Mouse (Mus musculus) layer of hippocampus, postnatal 36 days (tissue): ENCODE measurements around the gene Aqp6. TPM values are rescaled to one million over a fixed set of nuclear protein-coding genes. Genes with fewer than 3 reads are reported as not detected.

Experiments
- DNase-seq, 2 experiments: peaks; one replicate each; pipeline ENCODE4 v3.0.0; 2022
- total RNA-seq, 2 experiments: library from RNA; stranded (reverse); gene quantifications; 2 replicates each; pipeline ENCODE4 v1.2.3; 2021

Gene Aqp6
- total RNA-seq, 2 experiments from 2014 or later: 0.25 TPM; not detected in 1

- no peak for DNase-seq
Observed at GRCm38 (mm10) chr15:99649067-99649761, 48.0 kb downstream of the Aqp6 start.

- DNase-seq: no peak
Observed at GRCm38 (mm10) chr15:99650304-99650703, 49.1 kb downstream of the Aqp6 start.

- peak; percentile 93 for DNase-seq
Observed at GRCm38 (mm10) chr15:99651163-99651872, 50.1 kb downstream of the Aqp6 start, which contains the start of gene Racgap1. Racgap1 (minus strand) TSS chr15:99651656.

- no peak for DNase-seq
Observed at GRCm38 (mm10) chr15:99651984-99652872, 51.0 kb downstream of the Aqp6 start.

- DNase-seq: no peak
Observed at GRCm38 (mm10) chr15:99653291-99653690, 52.1 kb downstream of the Aqp6 start.

- no peak for DNase-seq
Observed at GRCm38 (mm10) chr15:99653876-99654275, 52.7 kb downstream of the Aqp6 start.

Other genes with a start within 250 kb of the Aqp6 start
- 1 to 10 TPM; 9.2 to 10.0 TPM for gene Fmnl3, start 230.9 kb upstream of the Aqp6 start, total RNA-seq
- gene Tmbim6, start 208.5 kb upstream of the Aqp6 start, total RNA-seq: 100 to 1,000 TPM; 357 TPM
- gene Nckap5l, start 143.7 kb upstream of the Aqp6 start, total RNA-seq: 10 to 100 TPM; 20.3 to 20.9 TPM
- gene Bcdin3d, start 126.7 kb upstream of the Aqp6 start, total RNA-seq: 1 to 10 TPM; 3.9 to 5.0 TPM
- 100 to 1,000 TPM; 373 to 394 TPM for gene Faim2, start 73.2 kb upstream of the Aqp6 start, total RNA-seq
- gene Aqp2, start 22.3 kb upstream of the Aqp6 start, total RNA-seq: not detected
- gene Aqp5, start 10.6 kb upstream of the Aqp6 start, total RNA-seq: not detected
- gene Racgap1, start 50.3 kb downstream of the Aqp6 start, total RNA-seq: 1 to 10 TPM; 5.2 TPM
- 10 to 100 TPM; 34.4 to 36.3 TPM for gene Asic1, start 69.0 kb downstream of the Aqp6 start, total RNA-seq
- 100 to 1,000 TPM; 106 to 109 TPM for gene Smarcd1, start 100.7 kb downstream of the Aqp6 start, total RNA-seq
- gene Gm17349, start 104.1 kb downstream of the Aqp6 start, total RNA-seq: 1 to 10 TPM; 4.1 to 6.3 TPM
- 100 to 1,000 TPM; 135 to 146 TPM for gene Gpd1, start 116.1 kb downstream of the Aqp6 start, total RNA-seq
- gene Cox14, start 124.2 kb downstream of the Aqp6 start, total RNA-seq: 100 to 1,000 TPM; 122 to 134 TPM
- gene Cers5, start 171.5 kb downstream of the Aqp6 start, total RNA-seq: 10 to 100 TPM; 29.6 to 30.2 TPM